Mouse (Mus musculus) left cerebral cortex, adult 8-10 months (tissue): ENCODE measurements around the gene Gm13285. TPM values are rescaled to one million over a fixed set of nuclear protein-coding genes. Genes with fewer than 3 reads are reported as not detected.
"Not testable (repeated sequence)": the region's sequence is repeated elsewhere in the genome, so short reads cannot be mapped to it uniquely, and the experiment has no call there.

Source experiments
- DNase-seq, 2 experiments: peaks; one replicate each; pipeline ENCODE4 v3.0.0; 2022; ENCODE audit warnings: low spot score in 2 of 2
- total RNA-seq, 4 experiments: library from RNA; stranded (reverse); gene quantifications; 2 replicates each; pipeline ENCODE4 v1.2.4; 2022

Gene Gm13285
- total RNA-seq, 4 experiments from 2014 or later = not detected

DNA sequence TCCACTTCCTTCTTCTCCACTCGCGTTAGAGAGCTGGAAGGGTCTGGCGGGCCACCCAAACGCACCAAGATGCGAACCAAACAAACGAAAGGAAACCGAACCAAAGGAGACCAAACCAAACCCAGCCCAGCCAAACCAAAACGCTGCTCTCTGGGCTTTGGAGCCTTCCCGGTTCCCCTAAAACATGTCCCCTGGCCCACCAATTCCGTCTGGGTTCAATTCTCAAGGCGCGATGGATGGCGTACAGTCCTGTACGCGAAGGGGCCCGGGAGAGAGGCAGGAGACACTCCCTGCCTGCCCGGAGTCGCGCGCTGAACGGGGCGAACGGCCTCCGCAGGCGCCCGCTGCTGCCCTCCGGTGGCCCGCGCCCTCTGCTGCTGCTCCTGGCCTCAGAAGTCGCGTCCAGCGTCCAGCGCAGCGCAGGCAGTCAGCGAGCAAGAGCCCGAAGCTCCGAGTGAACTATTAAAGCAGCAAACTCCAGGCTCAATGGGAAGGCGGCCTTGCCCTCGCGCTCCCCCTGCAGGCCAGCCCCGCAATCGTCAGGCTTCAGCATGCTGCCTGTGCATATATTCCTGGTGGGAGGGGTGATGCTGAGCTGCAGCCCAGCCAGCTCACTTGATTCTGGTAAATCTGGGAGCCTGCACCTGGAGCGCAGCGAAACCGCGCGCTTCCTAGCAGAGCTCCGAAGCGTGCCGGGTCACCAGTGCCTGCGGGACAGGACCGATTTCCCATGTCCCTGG is 5.4 kb upstream of the Gm13285 start, which contains the start of gene Gm13275:
Gene Gm13275 (plus strand): TSS at position 552 of the 740 bp plus-strand sequence.
- DNase-seq = peak; percentile 63 to 82

- not testable (repeated sequence) for DNase-seq
These were observed 2.4 kb upstream of the Gm13285 start, which contains the start of gene Gm13279 for GRCm38 (mm10) chr4:88797097-88797496. Gene Gm13279, plus strand, starts transcription at chr4:88797397.

GRCm38 (mm10) chr4:88802954-88803353 is 3.5 kb downstream of the Gm13285 start, which contains the start of gene Gm13287:
Gene Gm13287, plus strand, starts transcription at chr4:88803254.
- DNase-seq = not testable (repeated sequence)

- DNase-seq = not testable (repeated sequence)
These were observed 5.8 kb downstream of the Gm13285 start, which contains the start of gene Gm13288 for GRCm38 (mm10) chr4:88805231-88805630. Gene Gm13288, plus strand, starts transcription at chr4:88805531.

GRCm38 (mm10) chr4:88805761-88806160 is 6.3 kb downstream of the Gm13285 start:
- not testable (repeated sequence) for DNase-seq

DNA sequence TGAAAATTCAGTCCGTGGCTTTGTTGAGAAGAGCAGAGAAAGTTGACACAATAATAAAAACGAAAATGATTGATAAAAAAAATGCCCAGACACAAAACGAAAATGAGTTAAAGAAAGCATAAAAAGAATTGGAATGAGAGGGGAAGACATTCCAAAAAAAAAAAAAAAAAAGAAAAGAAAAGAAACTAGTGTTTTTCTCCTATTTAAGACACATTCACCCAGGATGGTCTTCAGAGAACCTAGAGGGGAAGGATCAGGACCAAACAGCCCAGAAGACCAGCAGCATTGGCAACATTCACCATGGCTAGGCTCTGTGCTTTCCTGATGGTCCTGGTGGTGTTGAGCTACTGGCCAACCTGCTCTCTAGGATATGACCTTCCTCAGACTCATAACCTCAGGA is 16.5 kb downstream of the Gm13285 start, which contains the start of gene Ifna7:
Gene Ifna7 (plus strand): TSS at position 301 of the 400 bp plus-strand sequence.
- DNase-seq = no peak

GRCm38 (mm10) chr4:88819659-88820058 is 20.2 kb downstream of the Gm13285 start, which contains the start of gene Ifna11:
Gene Ifna11, plus strand, starts transcription at chr4:88819959.
- DNase-seq = no peak

- no peak for DNase-seq
These were observed 23.5 kb downstream of the Gm13285 start for GRCm38 (mm10) chr4:88822995-88823394.

GRCm38 (mm10) chr4:88827116-88827515 is 27.7 kb downstream of the Gm13285 start, which contains the start of gene Ifna6:
Gene Ifna6, plus strand, starts transcription at chr4:88827416.
- not testable (repeated sequence) for DNase-seq

GRCm38 (mm10) chr4:88830523-88830922 is 31.1 kb downstream of the Gm13285 start:
- DNase-seq = no peak

GRCm38 (mm10) chr4:88835225-88835624 is 35.8 kb downstream of the Gm13285 start, which contains the start of gene Ifna5:
Gene Ifna5, plus strand, starts transcription at chr4:88835525.
- not testable (repeated sequence) for DNase-seq

DNA sequence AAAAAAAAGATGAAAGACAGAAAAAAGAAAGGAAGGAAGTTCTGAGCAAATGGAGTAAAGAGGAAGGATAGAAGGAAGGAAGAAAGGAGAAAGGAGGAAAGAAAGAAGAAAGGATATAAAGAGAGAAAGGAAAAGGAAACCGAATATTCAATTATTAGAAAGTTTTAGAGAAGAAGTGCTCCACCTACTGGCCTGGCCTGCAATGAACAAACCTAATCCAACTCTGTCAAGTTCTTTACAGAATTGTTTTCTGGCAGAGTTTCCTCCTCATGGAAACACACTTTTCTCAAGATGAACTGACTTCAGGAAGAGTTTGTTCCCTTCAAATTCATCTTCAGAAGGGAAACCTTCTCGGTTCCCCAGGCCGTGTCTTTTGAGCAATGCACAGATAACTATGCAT is 39.4 kb downstream of the Gm13285 start:
- no peak for DNase-seq

- DNase-seq = no peak
These were observed 40.6 kb downstream of the Gm13285 start for GRCm38 (mm10) chr4:88840058-88840457.

GRCm38 (mm10) chr4:88841438-88841911 is 42.0 kb downstream of the Gm13285 start, which contains the start of gene Ifna4:
Gene Ifna4, plus strand, starts transcription at chr4:88841861.
- no peak for DNase-seq

DNA sequence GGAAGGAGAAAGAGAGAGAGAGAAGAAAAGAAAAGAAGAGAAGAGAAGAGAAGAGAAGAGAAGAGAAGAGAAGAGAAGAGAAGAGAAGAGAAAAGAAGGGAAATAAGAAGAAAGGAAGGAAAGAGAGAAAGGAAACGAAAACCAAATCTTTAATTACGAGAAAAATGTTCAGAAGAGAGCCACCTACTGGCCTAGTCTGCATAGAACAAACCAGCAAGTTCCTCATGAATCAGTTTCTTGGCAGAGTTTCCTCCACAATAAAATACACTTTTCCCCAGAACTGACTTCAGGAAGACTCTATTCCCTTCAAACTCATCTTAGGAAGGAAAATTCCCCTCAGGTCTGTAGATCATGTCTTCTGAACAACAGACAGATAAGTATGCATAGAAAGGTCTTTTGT is 45.9 kb downstream of the Gm13285 start:
- DNase-seq = no peak

DNA sequence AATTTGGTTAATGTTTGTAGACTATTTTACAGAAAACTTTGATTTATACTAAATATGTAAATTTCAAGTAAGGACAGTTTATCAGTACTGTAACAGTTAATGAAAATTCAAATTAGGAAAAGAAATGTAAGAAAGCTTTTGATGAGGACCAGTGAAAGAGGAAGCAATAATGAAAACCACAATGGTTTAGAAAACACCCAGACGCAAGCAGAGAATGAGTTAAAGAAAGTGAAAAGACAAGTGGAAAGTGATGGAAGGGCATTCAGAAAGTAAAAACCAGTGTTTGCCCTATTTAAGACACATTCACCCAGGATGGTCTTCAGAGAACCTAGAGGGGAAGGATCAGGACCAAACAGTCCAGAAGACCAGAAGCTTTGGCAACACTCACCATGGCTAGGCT is 50.2 kb downstream of the Gm13285 start, which contains the start of gene Ifna1:
Gene Ifna1 (plus strand): TSS at position 390 of the 400 bp plus-strand sequence.
- no peak for DNase-seq

Other genes with a start within 250 kb of the Gm13285 start
- gene Ifna15, start 241.4 kb upstream of the Gm13285 start, total RNA-seq = not detected
- gene Ifna14, start 227.9 kb upstream of the Gm13285 start, total RNA-seq = not detected
- not detected for gene Ifna9, start 207.3 kb upstream of the Gm13285 start, total RNA-seq
- not detected for gene Ifna12, start 196.3 kb upstream of the Gm13285 start, total RNA-seq
- not detected for gene C87499, start 165.3 kb upstream of the Gm13285 start, total RNA-seq
- not detected for gene Ifna13, start 155.2 kb upstream of the Gm13285 start, total RNA-seq
- gene Ifna16, start 122.7 kb upstream of the Gm13285 start, total RNA-seq = not detected
- gene Ifna2, start 115.8 kb upstream of the Gm13285 start, total RNA-seq = not detected
- not detected for gene Ifnab, start 108.3 kb upstream of the Gm13285 start, total RNA-seq
- gene Gm26566, start 77.9 kb upstream of the Gm13285 start, total RNA-seq = 1 to 10 TPM in 2 of 4 experiments, under 1 TPM in 2; 0.61 to 1.8 (median 0.93) TPM
- 100 to 1,000 TPM in 1 of 4 experiments, 10 to 100 TPM in 3; 91.7 to 103 (median 95.7) TPM for gene Klhl9, start 77.2 kb upstream of the Gm13285 start, total RNA-seq
- gene Gm13271, start 44.8 kb upstream of the Gm13285 start, total RNA-seq = not detected
- not detected for gene Gm13283, start 39.5 kb upstream of the Gm13285 start, total RNA-seq
- not detected for gene Gm13290, start 25.8 kb upstream of the Gm13285 start, total RNA-seq
- gene Gm13289, start 22.7 kb upstream of the Gm13285 start, total RNA-seq = not detected
- not detected for gene Gm13272, start 19.8 kb upstream of the Gm13285 start, total RNA-seq
- not detected for gene Ifnz, start 17.5 kb upstream of the Gm13285 start, total RNA-seq
- gene Gm13276, start 14.0 kb upstream of the Gm13285 start, total RNA-seq = not detected
- not detected for gene Gm13277, start 11.0 kb upstream of the Gm13285 start, total RNA-seq
- gene Gm13278, start 8.1 kb upstream of the Gm13285 start, total RNA-seq = not detected
- not detected for gene Gm13275, start 5.2 kb upstream of the Gm13285 start, total RNA-seq
- not detected for gene Gm13279, start 2.3 kb upstream of the Gm13285 start, total RNA-seq
- gene Gm13287, start 3.6 kb downstream of the Gm13285 start, total RNA-seq = not detected
- gene Gm13288, start 5.9 kb downstream of the Gm13285 start, total RNA-seq = not detected
- not detected for gene Ifna7, start 16.6 kb downstream of the Gm13285 start, total RNA-seq
- gene Ifna11, start 20.3 kb downstream of the Gm13285 start, total RNA-seq = not detected
- gene Ifna6, start 27.8 kb downstream of the Gm13285 start, total RNA-seq = not detected
- gene Ifna5, start 35.9 kb downstream of the Gm13285 start, total RNA-seq = not detected
- not detected for gene Ifna4, start 42.2 kb downstream of the Gm13285 start, total RNA-seq
- gene Ifna1, start 50.4 kb downstream of the Gm13285 start, total RNA-seq = not detected
- gene Ifne, start 80.5 kb downstream of the Gm13285 start, total RNA-seq = not detected